Mouse (Mus musculus) gastrocnemius, postnatal 25 days (tissue): ENCODE data around the gene Gm49721. TPM values are rescaled to one million over a fixed set of nuclear protein-coding genes. Genes with fewer than 3 reads are reported as not detected.
"Not testable (repeated sequence)": the region's sequence is repeated elsewhere in the genome, so short reads cannot be mapped to it uniquely, and the experiment has no call there.

Source experiments
- DNase-seq: peaks from one replicate; pipeline ENCODE4 v3.0.0; 2022
- total RNA-seq, 2 experiments: library from RNA; stranded (reverse); gene quantifications; 1 replicate in 1 of 2; 2 replicates in 1 of 2; pipeline ENCODE4 v1.2.3; 2021

Gene Gm49721
- total RNA-seq, 2 experiments from 2014 or later: not detected

DNA sequence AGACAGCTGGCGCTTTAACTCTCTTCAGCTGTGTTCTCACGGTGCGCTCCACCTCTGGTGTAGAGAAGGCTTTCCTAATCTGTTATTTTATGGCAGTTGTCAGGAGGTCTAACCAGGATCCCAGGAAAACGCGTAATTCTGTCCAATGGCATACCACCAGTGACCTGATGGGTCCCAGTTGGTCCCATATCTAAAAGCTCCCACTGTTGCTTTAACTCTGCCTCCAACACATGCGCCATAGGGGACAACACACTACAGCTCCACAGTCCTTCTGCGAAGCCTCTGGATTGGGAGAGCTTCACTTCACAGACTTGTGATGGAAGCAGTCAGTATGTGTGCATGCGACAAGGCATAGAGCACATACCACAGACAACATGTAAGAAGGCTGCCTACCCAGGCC is 1.4 kb downstream of the Gm49721 start:
- not testable (repeated sequence) for DNase-seq

DNA sequence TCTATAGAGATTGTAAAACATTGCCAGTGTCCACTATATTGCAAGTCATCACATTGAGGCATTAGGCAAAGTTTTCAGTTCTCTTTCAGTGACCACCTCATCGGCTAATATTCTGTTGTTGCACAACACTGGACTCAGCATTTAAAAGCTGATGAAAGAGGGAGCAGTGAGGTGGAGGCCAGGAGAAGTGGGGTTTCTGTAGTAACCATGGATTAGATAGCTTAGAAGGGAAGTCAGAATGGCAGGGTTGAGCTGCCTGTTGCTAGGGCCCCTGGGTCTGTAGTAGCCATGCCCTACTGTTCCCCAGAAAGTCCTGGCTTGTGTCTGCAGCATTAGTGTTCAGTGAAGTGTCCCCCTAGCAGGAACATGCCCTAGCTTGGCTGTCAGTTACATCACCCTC is 7.4 kb downstream of the Gm49721 start:
- DNase-seq: not testable (repeated sequence)

DNA sequence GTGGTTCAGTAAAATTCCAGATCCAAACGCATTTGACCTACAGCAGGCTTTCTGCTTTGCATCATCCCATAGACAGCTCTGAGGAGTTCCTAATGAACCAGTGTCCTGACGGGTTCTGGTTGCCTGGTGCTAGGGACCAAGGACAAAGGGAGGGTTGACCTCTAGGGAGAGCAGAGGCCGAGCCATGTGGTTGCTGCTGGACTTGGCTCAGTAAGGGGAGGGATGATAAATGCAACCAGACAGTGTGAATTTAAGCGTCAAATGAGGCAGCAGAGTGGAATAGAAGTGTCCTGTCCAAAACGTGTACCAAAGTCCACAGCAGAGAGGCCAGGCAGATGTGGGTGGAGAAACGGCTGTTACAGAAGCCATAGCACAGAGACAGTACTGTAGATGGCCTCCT is 16.8 kb downstream of the Gm49721 start:
- DNase-seq: not testable (repeated sequence)

DNA sequence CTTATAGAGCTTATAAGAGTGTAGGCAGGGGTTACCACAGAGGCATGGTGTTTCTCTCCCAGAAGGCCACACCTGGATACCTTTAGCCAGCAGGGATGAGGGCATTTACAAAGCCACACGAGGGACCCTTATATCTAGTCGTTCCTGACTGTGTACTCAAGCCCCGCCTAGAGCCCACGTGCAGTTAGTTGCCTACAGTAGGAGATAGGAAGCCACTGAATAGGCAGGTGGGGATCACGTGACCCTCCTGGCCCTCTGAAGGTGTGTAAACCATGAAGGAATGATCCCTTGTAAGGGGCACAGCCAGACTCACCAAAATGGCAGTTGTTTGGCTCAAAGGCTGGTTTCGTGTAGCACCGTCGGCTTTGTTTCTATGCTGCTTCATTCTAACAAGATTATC is 18.1 kb downstream of the Gm49721 start:
- DNase-seq: not testable (repeated sequence)

DNA sequence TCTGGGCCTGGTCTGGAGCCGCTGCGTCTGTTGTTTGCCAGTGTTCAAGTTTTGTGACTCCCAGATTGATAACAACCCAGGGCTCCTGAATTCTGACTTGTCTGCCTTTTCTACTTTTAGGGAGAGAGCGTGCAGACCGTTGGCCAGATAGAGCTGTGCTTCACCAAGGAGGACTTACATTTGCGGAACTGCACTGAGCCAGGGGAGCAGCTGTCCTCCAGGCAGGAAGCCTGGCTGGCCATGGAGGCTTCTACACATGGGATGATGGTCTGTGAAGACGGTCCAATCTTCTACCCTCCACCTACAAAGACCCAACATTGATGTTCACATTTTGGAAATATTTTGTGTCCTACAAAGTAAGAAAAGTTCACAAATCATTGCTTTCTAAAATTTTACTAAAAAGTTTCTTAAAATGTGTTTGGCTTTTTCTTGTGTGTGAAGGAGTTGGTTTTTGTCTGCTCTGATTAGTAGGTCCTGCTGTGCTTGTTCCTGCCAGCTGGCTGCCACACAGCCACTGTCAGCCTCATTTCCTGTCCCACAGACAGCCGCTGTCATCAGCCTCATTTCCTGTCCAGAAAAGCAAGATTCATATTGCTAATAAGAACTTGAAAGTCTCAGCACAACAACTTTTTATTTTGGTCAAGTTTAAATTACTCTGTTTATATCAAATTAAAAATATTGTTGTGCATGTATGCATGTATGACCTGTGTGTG is 19.2 kb downstream of the Gm49721 start:
- not testable (repeated sequence) for DNase-seq

DNA sequence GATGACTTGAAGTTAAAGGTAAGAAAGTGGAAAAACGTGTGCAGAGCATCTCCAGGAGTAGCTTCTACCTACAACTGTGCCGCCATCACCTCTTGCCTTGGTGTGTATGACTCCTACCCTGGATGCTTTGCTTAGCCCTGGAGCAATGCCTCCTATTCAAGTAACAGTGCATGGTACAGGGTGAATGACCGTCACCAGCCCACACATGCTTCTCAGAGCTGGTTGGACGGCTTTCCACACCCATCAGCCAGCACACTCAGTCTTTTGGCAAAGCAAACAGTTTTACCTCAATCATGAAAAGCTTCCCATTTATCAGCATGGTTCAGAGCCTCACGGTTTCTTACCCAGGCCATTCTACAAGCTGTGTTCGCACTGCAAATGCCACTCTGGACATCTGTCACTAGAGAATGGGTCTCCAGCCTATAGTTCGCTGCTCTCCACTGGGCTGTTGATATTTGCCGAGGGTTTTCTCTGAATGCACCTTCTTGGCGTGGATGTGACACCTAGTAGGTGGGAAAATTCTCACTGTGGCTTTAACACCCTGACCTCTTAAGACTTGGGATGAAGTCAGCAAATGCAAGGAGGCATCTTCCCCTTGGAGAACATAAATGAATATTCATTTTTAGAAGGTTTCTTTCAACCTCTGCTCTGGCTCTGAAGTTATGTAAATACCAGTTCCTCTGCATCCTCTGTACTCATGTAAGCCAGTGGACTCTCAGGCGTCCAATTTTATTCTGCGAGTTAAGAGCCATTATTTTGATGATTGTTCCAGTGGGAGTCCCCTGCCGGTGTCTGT is 23.3 kb downstream of the Gm49721 start:
- DNase-seq: not testable (repeated sequence)

DNA sequence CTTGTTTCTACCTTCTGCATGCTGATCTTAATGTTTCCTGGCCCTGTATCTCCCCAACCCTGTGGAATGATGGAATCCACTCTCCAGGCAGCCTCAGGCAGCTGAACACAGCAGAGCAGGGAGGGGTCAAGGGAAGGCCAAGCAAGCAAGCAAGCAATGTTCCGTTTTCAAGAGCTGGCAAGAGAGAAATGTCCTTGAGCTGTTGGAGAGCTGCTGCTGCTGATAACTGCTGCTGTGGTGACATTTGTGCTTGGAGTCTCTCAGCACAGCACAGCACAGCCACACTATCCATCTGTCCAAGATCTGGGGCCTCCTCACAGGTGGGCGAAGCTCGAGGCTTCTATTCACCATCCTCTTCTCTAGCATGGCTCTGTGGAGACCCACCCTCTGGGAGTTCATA is 24.7 kb downstream of the Gm49721 start:
- DNase-seq: not testable (repeated sequence)

DNA sequence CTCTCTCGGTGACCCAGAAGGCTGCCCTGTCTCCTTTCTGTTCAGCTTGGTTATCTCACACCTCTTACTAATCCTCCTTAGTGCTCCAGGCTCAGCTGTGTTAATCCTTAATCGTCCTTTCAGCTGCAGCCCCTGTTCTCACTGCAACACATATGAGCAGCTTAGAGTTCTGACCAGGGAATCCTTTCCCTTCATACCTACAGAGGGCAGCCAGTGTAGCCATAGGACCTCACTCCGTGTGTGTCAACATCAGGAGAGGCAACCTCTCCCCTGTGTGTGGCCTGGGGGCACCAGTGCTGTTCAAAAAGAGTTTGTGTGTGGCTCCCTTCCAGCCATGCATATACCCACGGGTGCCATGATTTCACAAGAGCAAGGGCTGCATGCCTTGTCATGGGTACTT is 26.9 kb downstream of the Gm49721 start:
- DNase-seq: not testable (repeated sequence)

DNA sequence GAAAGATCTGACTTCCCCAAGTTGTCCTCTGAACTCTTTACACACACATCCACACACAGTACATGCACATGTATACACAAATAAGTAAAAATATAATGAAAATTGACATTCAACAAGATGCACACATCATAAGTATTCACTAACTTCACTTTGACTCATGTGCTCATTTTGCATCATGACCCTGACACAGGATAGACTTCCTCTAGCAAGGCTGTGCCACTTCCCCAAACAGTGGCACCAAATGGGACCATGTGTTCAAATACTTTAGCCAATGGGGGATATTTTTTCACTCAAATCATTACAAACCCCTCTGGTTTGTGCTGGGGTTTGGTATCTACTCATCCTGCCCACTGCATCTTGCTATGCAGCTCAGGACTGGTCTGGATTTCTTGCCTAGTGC is 30.2 kb downstream of the Gm49721 start:
- not testable (repeated sequence) for DNase-seq

DNA sequence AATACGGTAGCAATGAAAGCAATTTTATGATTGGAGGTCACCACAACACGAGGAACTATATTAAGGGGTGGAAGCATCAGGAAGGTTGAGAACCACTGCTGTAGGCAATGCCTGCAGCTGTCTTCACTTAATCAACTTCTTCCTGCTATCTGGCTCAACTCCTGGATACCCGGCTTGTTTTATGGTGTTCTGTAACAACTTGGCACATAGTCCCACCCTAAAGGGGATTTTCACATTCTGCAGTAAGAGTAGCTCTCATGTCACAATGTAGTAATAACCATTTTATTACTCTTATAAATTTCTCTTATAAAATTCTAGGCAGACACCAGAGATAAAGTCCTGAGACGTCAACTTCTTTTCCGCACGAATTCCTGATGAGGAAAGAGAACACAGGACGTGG is 30.7 kb downstream of the Gm49721 start:
- not testable (repeated sequence) for DNase-seq

DNA sequence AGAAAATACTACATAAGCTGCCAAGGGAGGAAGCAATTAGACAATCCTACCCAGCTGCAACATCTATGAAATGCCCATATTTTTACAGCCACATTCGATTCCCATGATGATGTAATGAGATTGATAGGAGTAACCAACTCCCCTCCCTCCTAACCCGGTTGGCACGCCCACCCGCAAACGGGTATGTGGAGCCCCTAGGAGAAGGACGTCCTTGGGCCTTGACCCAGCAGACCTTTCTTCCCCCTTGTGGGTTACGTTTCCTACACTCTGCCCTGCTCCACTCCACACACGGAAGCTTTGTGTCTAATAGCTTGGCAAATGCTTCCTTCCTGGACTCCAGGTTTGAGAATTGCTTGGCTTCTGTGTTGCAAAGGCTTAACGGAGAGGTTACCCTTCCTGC is 31.2 kb downstream of the Gm49721 start:
- not testable (repeated sequence) for DNase-seq

DNA sequence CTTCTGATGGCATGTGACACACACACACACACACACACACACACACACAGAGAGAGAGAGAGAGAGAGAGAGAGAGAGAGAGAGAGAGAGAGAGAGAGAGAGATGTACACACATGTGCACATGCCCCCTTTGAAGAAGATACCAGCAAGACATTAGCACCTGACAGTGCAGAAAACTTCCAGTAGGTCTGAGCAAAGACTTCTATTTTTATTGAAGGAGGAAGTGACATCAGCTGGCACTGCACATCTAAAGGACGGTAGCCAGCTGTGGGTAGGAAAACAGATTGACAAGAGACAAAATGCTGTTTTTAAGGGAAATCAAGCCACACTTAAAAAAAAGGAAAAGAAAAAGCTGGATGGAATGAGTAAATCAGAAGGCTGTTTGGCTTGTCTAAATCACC is 35.5 kb downstream of the Gm49721 start:
- DNase-seq: not testable (repeated sequence)

DNA sequence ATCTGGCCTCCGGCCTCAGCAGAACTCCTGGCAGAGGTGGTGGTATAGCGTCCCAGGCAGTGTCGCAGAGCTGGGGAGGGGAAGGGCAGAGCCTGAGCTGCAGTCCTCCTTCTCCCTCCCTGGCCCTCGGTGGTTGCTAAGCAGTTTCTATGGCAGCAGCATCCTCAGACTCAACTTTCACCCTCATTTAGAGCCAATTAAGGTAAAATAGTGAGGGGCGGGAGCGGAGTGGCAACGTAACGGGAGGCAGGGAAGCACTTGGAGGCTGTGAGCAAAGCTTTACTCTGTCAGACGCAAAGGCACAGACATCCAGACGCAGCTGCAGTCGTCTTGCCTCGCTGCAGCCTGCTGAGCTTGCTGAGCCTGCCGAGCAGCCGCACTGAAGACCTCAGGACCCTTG is 46.6 kb downstream of the Gm49721 start, which contains the start of gene Gm1604a:
TSS of gene Gm1604a (plus strand) at position 312 of the 400 bp plus-strand sequence.
- not testable (repeated sequence) for DNase-seq

DNA sequence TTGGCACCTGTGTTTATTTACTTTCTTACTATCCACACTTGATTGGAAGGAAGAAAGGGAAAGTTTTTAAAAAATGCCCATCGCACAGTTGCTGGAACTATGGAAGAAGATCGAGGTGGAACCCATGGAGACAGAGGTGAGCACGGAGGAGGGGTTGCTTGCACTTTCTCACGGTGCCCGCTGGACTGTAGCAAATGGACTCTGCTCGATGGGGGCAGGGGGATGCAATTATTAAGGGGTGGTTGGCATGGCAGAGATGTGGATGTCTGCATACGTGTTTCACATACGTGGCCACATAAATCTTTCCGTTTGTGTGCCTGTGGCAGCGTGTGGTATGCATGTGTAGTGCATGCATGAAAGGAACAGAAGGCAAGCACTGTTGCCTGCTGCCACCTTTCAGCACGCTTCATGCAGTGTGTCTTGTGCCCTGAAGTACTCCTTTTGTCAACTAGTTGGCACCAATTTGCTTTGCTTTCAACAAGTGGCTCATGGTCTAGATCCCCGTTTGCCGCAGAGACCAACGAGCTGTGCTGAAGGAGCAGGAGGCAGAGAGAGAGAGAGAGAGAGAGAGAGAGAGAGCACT is 47.2 kb downstream of the Gm49721 start:
- DNase-seq: not testable (repeated sequence)

DNA sequence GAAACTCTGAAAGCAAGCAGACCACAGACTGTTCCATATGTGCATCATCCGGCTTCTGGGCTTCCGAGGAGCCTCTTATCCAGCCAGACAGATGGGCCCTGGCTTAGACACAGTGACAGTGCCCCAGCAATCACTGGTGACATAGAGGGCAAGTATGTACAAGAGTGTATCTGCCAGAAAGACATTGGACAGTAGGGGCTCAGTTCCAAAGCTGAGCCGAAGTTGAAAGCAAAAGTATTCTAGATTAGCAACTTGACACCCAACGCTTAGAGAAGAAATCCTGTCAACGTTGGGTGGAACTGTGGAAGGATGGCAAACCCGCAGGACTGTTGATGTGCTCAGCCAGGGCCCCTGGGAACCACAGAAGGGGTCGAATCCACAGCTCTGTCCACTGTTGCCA is 51.5 kb downstream of the Gm49721 start:
- not testable (repeated sequence) for DNase-seq

DNA sequence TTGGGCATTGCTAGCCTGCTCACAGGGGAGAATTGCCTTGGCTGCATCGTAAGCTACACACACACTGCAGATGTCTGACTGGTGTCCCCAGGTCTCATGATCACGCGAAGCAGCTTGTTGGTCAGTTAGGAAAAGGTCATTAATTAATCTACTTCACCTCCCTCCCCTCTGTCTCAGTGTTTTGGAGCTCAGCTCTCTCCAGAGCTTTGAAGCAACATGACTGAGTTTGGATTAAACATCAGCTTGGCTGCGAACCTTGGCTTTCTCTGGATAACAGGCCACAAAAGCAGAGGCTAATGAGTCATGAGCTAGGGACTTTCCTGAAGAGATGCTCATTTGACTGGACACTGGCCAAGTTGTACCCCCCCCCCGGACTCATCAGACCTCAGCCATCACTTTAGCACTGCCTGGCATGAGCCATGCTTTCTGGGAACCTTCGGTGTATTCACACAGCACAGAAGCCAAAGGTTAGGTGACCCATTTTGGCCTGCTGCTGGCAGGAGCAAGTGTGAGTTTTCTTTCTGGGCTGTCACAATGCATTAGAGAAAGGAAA is 52.0 kb downstream of the Gm49721 start:
- not testable (repeated sequence) for DNase-seq

DNA sequence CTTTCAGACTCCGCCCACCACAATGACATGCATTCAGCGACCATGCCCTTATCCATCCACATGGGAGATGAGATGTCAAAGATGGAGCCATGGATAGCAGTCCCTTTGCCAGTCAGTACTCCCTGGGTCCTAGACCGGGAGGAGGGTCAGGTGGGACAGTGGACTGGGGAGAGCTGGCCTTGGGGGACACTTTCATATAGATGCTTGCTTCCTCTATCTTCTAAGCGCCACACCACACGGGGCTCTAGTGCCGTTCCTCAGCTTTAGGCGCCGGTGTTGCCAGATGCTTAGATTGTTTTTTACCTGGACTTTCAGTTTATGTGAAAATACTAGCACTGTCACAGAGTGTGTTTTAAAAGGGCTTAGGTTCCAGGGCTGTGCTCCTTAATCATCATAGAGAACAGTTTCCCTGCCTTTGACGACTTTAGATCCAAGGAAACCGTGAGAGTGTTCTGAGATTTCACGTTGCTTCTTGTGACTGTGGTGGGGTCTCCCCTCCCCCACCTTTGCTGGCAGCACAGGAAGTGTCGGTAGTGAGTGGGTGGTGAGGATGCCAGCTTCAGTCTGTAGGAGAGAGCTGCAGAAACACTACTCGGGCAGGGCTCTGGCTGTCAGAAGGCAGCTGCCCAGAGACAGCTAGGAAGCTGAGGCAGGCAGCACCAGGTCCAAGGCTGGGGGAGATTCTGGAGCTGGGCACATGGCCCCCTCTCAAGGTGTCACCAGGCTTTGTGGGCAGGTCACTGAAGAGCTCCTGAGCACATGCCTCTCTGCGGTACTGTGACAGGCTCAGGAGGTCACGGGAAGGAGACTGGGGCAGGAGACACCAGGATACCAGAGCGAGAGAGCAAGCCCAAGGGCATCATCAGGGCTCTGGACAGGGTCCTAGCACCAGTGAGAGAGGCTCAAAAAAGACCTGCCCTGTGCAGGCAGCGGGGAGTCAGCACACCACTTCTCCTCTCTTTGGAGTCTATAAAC is 54.8 kb downstream of the Gm49721 start:
- not testable (repeated sequence) for DNase-seq

DNA sequence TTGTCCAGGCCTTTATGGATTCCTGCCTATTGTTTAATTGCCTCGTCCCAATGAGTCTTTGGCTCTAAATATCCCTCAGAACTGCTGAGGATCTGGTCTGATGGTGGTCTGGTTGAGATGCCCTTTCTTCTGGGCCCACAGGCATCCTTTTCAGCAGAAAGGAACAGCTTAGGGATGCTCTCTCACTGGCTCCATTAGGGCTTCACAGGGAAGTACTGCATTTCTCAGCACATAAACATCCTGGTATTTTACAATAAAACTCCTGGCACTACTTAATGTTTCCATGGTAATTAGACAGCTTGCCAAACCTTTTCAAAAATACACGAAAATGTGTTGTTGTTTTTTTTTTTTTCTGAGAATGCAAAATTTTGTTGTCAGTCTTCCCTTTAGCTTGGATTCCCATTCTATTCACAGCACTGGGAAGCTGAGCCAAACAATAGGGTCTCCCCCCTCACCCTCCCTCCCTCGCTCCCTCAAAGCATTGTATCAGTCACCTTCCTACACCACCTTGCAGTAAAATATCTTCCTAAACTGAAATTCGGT is 90.4 kb downstream of the Gm49721 start:
- not testable (repeated sequence) for DNase-seq

DNA sequence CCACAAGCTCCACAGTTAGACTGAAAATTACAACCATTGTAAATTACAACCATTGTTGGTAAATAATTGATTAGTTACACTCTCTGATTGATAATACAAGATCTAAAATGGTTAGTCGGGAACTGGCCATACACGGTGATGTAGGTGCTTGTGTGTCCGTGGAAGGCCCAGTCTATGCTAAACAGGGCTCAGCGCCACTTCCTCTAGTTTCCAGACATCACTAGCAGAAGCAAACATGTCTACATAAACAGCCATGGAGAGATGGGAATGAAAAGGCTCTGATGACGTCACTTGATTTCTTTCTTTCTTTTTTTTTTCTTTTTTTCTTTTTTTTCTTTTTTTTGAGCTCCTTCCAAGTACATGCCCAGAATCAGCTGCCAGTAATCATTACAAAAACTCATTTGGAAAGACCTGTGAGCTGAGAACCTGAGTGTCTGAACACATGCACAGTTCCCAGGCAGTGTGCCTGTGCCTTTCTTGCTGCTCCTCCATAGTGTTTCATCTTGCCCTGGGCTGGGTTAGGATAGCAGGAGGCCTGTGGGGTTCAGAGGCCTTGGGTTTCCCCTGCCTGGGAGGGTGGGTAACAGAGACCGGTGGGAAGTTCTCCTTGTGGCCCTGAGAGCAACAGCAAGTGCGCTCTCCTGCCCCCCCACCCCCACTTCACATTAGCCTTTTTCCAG is 91.0 kb downstream of the Gm49721 start:
- DNase-seq: not testable (repeated sequence)

DNA sequence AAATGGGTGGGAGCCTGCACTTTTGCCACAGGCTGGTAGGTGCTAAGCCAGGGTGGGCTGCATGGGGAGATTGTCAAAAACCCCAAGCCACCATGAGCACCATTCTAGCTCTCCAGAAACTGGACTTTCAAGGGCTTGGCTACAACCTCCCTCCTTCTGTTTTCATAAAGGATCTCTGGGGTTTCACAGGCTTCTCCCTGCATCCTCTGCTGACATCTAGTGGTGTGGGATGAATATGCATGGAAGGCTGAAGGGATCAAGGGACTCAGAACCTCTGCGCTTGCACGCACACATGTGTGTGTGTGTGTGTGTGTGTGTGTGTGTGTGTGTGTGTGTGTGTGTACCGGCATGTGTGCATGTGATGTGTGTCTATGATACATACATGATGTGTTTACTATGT is 95.8 kb downstream of the Gm49721 start:
- not testable (repeated sequence) for DNase-seq
